Mouse (Mus musculus) A20 (cell line): ENCODE data around the gene Nup93.

ENCODE experiments used
- DNase-seq: peaks from one replicate; pipeline ENCODE4 v3.0.0-alpha.2; 2011; ENCODE audit warnings: low read depth, low spot score

Nup93 gene

GRCm38 (mm10) chr8:94266344-94267191 lies 52.2 kb downstream of the Nup93 start:
- no peak for DNase-seq

GRCm38 (mm10) chr8:94268359-94268890 lies 54.1 kb downstream of the Nup93 start:
- DNase-seq, result no peak

- no peak for DNase-seq
Observed at GRCm38 (mm10) chr8:94270309-94270708, 55.9 kb downstream of the Nup93 start.

- DNase-seq, result no peak
Observed at GRCm38 (mm10) chr8:94271102-94271501, 56.7 kb downstream of the Nup93 start.

- no peak for DNase-seq
Observed at GRCm38 (mm10) chr8:94272612-94273011, 58.2 kb downstream of the Nup93 start.

- no peak for DNase-seq
Observed at GRCm38 (mm10) chr8:94273289-94273850, 59.0 kb downstream of the Nup93 start.

- DNase-seq, result peak; percentile 26
Observed at GRCm38 (mm10) chr8:94274030-94274429, 59.7 kb downstream of the Nup93 start.

- peak; percentile 27 for DNase-seq
Observed at GRCm38 (mm10) chr8:94278295-94278694, 63.9 kb downstream of the Nup93 start.

GRCm38 (mm10) chr8:94280001-94280613 lies 65.7 kb downstream of the Nup93 start:
- no peak for DNase-seq

GRCm38 (mm10) chr8:94282453-94282985 lies 68.2 kb downstream of the Nup93 start:
- no peak for DNase-seq

GRCm38 (mm10) chr8:94284204-94284603 lies 69.8 kb downstream of the Nup93 start:
- DNase-seq, result no peak

- DNase-seq, result no peak
Observed at GRCm38 (mm10) chr8:94290606-94291005, 76.2 kb downstream of the Nup93 start.

GRCm38 (mm10) chr8:94292072-94292471 lies 77.7 kb downstream of the Nup93 start:
- no peak for DNase-seq

GRCm38 (mm10) chr8:94292626-94293025 lies 78.3 kb downstream of the Nup93 start:
- DNase-seq, result no peak

GRCm38 (mm10) chr8:94295687-94296086 lies 81.3 kb downstream of the Nup93 start:
- DNase-seq, result no peak

GRCm38 (mm10) chr8:94296312-94296991 lies 82.1 kb downstream of the Nup93 start:
- no peak for DNase-seq

GRCm38 (mm10) chr8:94297101-94297500 lies 82.7 kb downstream of the Nup93 start:
- no peak for DNase-seq

GRCm38 (mm10) chr8:94300809-94301208 lies 86.4 kb downstream of the Nup93 start:
- peak; percentile 16 for DNase-seq

GRCm38 (mm10) chr8:94304412-94304811 lies 90.0 kb downstream of the Nup93 start:
- DNase-seq, result no peak

GRCm38 (mm10) chr8:94306989-94307513 lies 92.7 kb downstream of the Nup93 start:
- DNase-seq, result no peak

- no peak for DNase-seq
Observed at GRCm38 (mm10) chr8:94307652-94308051, 93.3 kb downstream of the Nup93 start.
